Mouse (Mus musculus) left cerebral cortex, adult 9 months (tissue): ENCODE results near the gene Dhx8.

ENCODE experiments used
- DNase-seq, 2 experiments: peaks; one replicate each; pipeline ENCODE4 v3.0.0; 2022; ENCODE audit warnings: low spot score in 2 of 2

Gene Dhx8

GRCm38 (mm10) chr11:101732518-101733440 is at the start of gene Dhx8:
Gene Dhx8, plus strand, starts transcription at chr11:101732919.
- DNase-seq = peak; percentile 96 to 99

- DNase-seq = peak; percentile 89 to 94
Observed at GRCm38 (mm10) chr11:101687351-101688301, 45.1 kb upstream of the Dhx8 start.

- DNase-seq = peak in 1 of 2 experiments; percentile 81
Observed at GRCm38 (mm10) chr11:101689701-101690113, 43.0 kb upstream of the Dhx8 start.

GRCm38 (mm10) chr11:101690326-101690725 is 42.4 kb upstream of the Dhx8 start:
- no peak for DNase-seq

- peak in 1 of 2 experiments; percentile 35 for DNase-seq
Observed at GRCm38 (mm10) chr11:101695906-101696661, 36.6 kb upstream of the Dhx8 start.

- DNase-seq = no peak
Observed at GRCm38 (mm10) chr11:101697156-101697861, 35.4 kb upstream of the Dhx8 start.

GRCm38 (mm10) chr11:101698114-101698513 is 34.6 kb upstream of the Dhx8 start:
- DNase-seq = no peak

- DNase-seq = no peak
Observed at GRCm38 (mm10) chr11:101699556-101699955, 33.2 kb upstream of the Dhx8 start.

GRCm38 (mm10) chr11:101699991-101700390 is 32.7 kb upstream of the Dhx8 start:
- DNase-seq = no peak

GRCm38 (mm10) chr11:101700446-101700845 is 32.3 kb upstream of the Dhx8 start:
- no peak for DNase-seq

GRCm38 (mm10) chr11:101704081-101704480 is 28.6 kb upstream of the Dhx8 start:
- no peak for DNase-seq

GRCm38 (mm10) chr11:101706764-101707448 is 25.8 kb upstream of the Dhx8 start:
- no peak for DNase-seq

GRCm38 (mm10) chr11:101708482-101708881 is 24.2 kb upstream of the Dhx8 start:
- no peak for DNase-seq

- DNase-seq = no peak
Observed at GRCm38 (mm10) chr11:101712811-101713210, 19.9 kb upstream of the Dhx8 start.

GRCm38 (mm10) chr11:101714012-101714411 is 18.7 kb upstream of the Dhx8 start:
- no peak for DNase-seq

- no peak for DNase-seq
Observed at GRCm38 (mm10) chr11:101718324-101718723, 14.4 kb upstream of the Dhx8 start.

GRCm38 (mm10) chr11:101719986-101720520 is 12.7 kb upstream of the Dhx8 start:
- DNase-seq = no peak

GRCm38 (mm10) chr11:101725043-101725442 is 7.7 kb upstream of the Dhx8 start:
- no peak for DNase-seq

GRCm38 (mm10) chr11:101726765-101727164 is 6.0 kb upstream of the Dhx8 start:
- DNase-seq = no peak

GRCm38 (mm10) chr11:101729308-101729707 is 3.4 kb upstream of the Dhx8 start:
- no peak for DNase-seq
